Mouse (Mus musculus): ENCODE results near the gene Tmc3. TPM values are rescaled to one million over a fixed set of nuclear protein-coding genes. Genes with fewer than 3 reads are reported as not detected.

The Tmc3 gene
- polyA plus RNA-seq, 1 experiment from 2014 or later = 0.21 TPM

DNA sequence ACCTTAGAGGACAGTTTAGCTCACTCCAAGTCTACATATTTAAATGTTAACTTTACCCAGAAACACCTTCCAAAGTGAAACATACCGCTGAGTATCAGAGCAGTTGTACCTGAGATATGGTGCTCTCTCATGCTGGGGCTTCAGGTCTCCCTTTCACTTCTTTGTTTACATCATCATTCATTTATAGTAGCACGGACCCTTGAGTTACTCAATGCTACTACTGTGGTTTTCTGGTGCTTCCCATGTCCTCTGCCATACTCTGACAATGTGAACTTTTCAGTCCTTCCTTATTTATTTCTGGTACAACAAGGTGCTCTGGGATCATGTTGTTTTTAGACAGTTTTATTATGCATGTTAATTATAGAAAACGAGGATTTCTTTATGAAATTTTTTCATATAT is 25.2 kb upstream of the Tmc3 start:
- H3K27ac ChIP-seq (ENCODE audit: low read depth, low read length) = no peak overlapping the region
- H3K4me2 ChIP-seq = no peak overlapping the region
- no peaks in the 10 kb centered on the region for H3K27me3 ChIP-seq (ENCODE audit: control insufficient read depth, insufficient read depth, low read length)
- H3K9me3 ChIP-seq (replicated peaks; ENCODE audit: control insufficient read depth, low read length) = no peaks in the 10 kb centered on the region
- no peak overlapping the region for H3K4me3 ChIP-seq (ENCODE audit: low read depth, low read length)
- no peaks in the 10 kb centered on the region for H3K36me3 ChIP-seq (ENCODE audit: control insufficient read depth, insufficient read depth, low read length)
- ATAC-seq (replicated peaks; ENCODE audit: insufficient number of reproducible peaks, low FRiP score, low TSS enrichment) = no peak
- no peak overlapping the region for H3K9ac ChIP-seq (ENCODE audit: low read depth, low read length)
- no peaks in the 10 kb centered on the region for H3K4me1 ChIP-seq (ENCODE audit: control insufficient read depth, insufficient read depth, low read length)
- 75% methylated on average over 3 of the region's 3 CpGs for WGBS (ENCODE audit: insufficient replicate concordance)

DNA sequence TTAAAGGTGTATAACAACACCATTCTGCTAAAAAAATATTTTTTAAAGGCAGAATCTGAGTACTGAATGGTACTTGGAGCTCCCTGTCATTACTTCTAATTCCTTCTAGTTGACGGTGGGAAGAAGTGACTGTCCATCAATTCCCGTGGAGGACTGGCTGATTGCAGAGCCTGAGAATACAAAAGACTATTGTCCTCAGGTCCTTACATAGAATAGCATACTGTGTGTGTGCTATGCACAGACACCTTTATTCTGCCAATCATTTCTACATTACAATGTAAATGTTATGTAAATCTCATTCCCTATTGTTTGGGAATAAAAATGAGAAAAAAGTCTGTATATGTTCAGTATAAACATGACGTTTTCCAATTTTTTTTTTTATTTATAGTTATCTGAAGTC is 22.9 kb upstream of the Tmc3 start:
- H3K27me3 ChIP-seq (ENCODE audit: control insufficient read depth, insufficient read depth, low read length) = no peaks in the 10 kb centered on the region
- H3K9ac ChIP-seq (ENCODE audit: low read depth, low read length) = no peak overlapping the region
- no peaks in the 10 kb centered on the region for H3K4me1 ChIP-seq (ENCODE audit: control insufficient read depth, insufficient read depth, low read length)
- no peak overlapping the region for H3K4me2 ChIP-seq
- H3K27ac ChIP-seq (ENCODE audit: low read depth, low read length) = no peak overlapping the region
- H3K4me3 ChIP-seq (ENCODE audit: low read depth, low read length) = no peak overlapping the region
- H3K9me3 ChIP-seq (replicated peaks; ENCODE audit: control insufficient read depth, low read length) = no peaks in the 10 kb centered on the region
- ATAC-seq (replicated peaks; ENCODE audit: insufficient number of reproducible peaks, low FRiP score, low TSS enrichment) = no peak
- 58% methylated on average over 3 of the region's 3 CpGs for WGBS (ENCODE audit: insufficient replicate concordance)
- no peaks in the 10 kb centered on the region for H3K36me3 ChIP-seq (ENCODE audit: control insufficient read depth, insufficient read depth, low read length)

DNA sequence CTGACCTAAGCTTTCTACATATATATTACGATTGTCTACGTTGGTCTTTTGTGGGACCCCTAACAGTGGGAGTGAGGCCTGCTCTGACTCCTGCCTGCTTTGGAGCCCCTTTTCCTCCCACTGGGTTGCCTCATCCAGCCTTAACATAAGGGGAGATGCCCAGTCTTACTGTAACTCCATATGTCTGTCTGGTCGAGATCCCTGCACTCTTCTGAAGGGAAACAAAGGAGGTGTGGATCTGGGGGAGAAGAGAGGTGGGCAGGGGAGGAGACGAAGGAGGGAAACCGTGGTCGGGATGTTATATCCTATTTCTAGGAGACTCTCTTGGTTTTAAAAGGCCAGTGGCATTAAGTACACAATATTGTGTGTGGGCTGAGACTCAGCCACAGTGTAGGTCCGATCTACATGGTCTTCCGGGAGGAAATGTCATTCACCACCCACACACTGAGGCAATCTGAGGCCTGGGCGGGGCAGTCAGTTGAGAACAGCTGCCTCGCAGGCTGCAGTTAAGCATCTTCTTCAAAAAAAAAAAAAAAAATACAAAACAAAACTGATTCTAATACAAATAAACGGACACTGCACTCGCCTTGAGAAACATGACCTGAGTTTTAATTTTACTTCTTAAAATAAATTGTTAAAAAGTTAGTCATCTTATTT is 20.0 kb upstream of the Tmc3 start:
- Histone ChIP-seq H3K27ac (ENCODE audit: low read depth, low read length) (no peak overlapping the region), H3K27me3 (ENCODE audit: control insufficient read depth, insufficient read depth, low read length) (no peaks in the 10 kb centered on the region), H3K4me1 (ENCODE audit: control insufficient read depth, insufficient read depth, low read length) (no peaks in the 10 kb centered on the region), H3K9ac (ENCODE audit: low read depth, low read length) (no peak overlapping the region), H3K36me3 (ENCODE audit: control insufficient read depth, insufficient read depth, low read length) (no peaks in the 10 kb centered on the region), H3K4me3 (ENCODE audit: low read depth, low read length) (no peak overlapping the region), H3K9me3 (replicated peaks; ENCODE audit: control insufficient read depth, low read length) (no peaks in the 10 kb centered on the region), H3K4me2 (no peak overlapping the region)
- 62% methylated on average over 12 of the region's 12 CpGs for whole genome bisulfite sequencing (ENCODE audit: insufficient replicate concordance)
- no peak for ATAC-seq (replicated peaks; ENCODE audit: insufficient number of reproducible peaks, low FRiP score, low TSS enrichment)

DNA sequence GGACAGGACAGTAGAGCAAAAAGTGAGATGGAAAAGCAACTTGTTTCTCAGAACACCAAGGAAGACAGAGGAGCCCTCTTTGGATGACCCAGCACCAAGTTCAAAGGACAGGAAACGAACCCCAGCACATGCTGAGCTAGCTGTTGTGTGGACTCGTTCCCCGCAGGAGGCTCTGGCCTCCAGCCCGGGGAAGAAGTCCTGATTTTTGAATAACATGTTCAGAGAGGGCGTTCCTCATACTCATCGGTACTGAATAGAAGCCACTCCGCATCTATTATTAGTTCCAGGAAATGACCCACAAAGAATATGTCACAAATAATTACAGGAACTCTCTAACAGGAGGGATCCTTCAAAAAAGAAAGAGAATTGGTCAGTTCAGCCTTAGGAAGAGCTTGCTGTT is 18.8 kb upstream of the Tmc3 start:
- H3K27me3 ChIP-seq (ENCODE audit: control insufficient read depth, insufficient read depth, low read length) = no peaks in the 10 kb centered on the region

DNA sequence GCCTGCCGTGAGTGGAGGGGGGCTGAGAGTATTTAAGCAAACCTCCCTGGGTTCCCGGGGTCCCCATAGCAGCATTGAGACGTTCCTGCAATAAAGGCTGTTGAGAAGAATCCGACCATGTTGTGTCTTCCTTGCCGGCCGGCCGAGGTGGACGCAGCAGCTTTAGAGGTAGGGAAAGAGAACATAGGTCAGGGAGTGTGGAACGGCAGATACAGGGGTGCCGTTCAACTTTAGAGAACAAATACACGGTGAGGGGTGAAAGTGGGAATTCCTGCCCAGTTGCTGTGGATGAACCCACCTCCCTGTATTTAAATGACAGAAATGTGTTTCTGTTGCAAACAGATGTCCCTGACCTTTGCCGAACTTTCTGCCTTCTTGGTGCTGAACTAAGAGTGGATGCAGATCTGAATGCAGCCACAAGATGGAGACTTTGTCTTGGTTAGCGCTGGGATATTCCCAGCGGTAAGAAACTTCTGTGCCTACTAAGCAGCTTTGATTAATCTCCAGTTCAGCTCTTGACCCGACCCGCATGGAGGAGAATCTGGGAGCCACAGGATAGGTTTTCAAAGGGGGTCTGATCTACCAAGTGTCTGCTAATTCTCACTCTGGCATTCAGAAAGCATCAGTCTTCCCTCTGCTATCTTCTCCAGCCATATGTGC is 16.8 kb upstream of the Tmc3 start:
- 48% methylated on average over 16 of the region's 16 CpGs for WGBS (ENCODE audit: insufficient replicate concordance)
- no peaks in the 10 kb centered on the region for H3K9me3 ChIP-seq (replicated peaks; ENCODE audit: control insufficient read depth, low read length)
- no peaks in the 10 kb centered on the region for H3K27me3 ChIP-seq (ENCODE audit: control insufficient read depth, insufficient read depth, low read length)
- no peak overlapping the region for H3K4me2 ChIP-seq
- no peak for ATAC-seq (replicated peaks; ENCODE audit: insufficient number of reproducible peaks, low FRiP score, low TSS enrichment)
- no peak overlapping the region for H3K9ac ChIP-seq (ENCODE audit: low read depth, low read length)
- no peaks in the 10 kb centered on the region for H3K36me3 ChIP-seq (ENCODE audit: control insufficient read depth, insufficient read depth, low read length)
- H3K4me3 ChIP-seq (ENCODE audit: low read depth, low read length) = no peak overlapping the region
- H3K4me1 ChIP-seq (ENCODE audit: control insufficient read depth, insufficient read depth, low read length) = no peaks in the 10 kb centered on the region
- no peak overlapping the region for H3K27ac ChIP-seq (ENCODE audit: low read depth, low read length)

More for the DNA sequence above, 18.8 kb upstream of the Tmc3 start:
- H3K9ac ChIP-seq (ENCODE audit: low read depth, low read length) = no peak overlapping the region
- 41% methylated on average over 7 of the region's 7 CpGs for WGBS (ENCODE audit: insufficient replicate concordance)
- no peak overlapping the region for H3K4me3 ChIP-seq (ENCODE audit: low read depth, low read length)
- H3K27ac ChIP-seq (ENCODE audit: low read depth, low read length) = no peak overlapping the region
- H3K9me3 ChIP-seq (replicated peaks; ENCODE audit: control insufficient read depth, low read length) = no peaks in the 10 kb centered on the region
- H3K4me1 ChIP-seq (ENCODE audit: control insufficient read depth, insufficient read depth, low read length) = no peaks in the 10 kb centered on the region
- H3K4me2 ChIP-seq = no peak overlapping the region
- H3K36me3 ChIP-seq (ENCODE audit: control insufficient read depth, insufficient read depth, low read length) = no peaks in the 10 kb centered on the region
- ATAC-seq (replicated peaks; ENCODE audit: insufficient number of reproducible peaks, low FRiP score, low TSS enrichment) = no peak

DNA sequence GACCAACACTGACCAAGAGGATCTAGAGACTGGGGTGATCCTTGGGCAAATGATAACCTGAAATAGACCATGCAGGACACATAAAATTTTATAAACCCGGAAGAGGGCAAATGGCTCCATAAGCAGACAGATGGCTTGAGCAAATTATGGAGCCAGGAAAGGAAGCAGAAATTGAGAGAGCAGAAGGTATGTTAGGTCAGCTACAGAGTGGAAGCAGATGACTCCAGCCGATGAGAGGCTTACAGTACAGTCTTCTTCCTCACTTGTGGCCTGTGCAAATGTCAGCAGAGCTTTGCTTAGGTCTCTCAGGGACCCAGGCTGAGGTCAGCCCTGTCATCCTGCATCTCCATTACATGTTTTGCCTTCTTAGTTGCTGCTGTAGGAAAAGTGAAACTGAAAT is 15.9 kb upstream of the Tmc3 start:
- no peaks in the 10 kb centered on the region for H3K9me3 ChIP-seq (replicated peaks; ENCODE audit: control insufficient read depth, low read length)
- no peak overlapping the region for H3K9ac ChIP-seq (ENCODE audit: low read depth, low read length)
- no peaks in the 10 kb centered on the region for H3K36me3 ChIP-seq (ENCODE audit: control insufficient read depth, insufficient read depth, low read length)
- no peak overlapping the region for H3K4me2 ChIP-seq
- 81% methylated on average over 2 of the region's 2 CpGs for WGBS (ENCODE audit: insufficient replicate concordance)
- H3K4me1 ChIP-seq (ENCODE audit: control insufficient read depth, insufficient read depth, low read length) = no peaks in the 10 kb centered on the region
- no peak overlapping the region for H3K27ac ChIP-seq (ENCODE audit: low read depth, low read length)
- no peaks in the 10 kb centered on the region for H3K27me3 ChIP-seq (ENCODE audit: control insufficient read depth, insufficient read depth, low read length)
- H3K4me3 ChIP-seq (ENCODE audit: low read depth, low read length) = no peak overlapping the region
- no peak for ATAC-seq (replicated peaks; ENCODE audit: insufficient number of reproducible peaks, low FRiP score, low TSS enrichment)

DNA sequence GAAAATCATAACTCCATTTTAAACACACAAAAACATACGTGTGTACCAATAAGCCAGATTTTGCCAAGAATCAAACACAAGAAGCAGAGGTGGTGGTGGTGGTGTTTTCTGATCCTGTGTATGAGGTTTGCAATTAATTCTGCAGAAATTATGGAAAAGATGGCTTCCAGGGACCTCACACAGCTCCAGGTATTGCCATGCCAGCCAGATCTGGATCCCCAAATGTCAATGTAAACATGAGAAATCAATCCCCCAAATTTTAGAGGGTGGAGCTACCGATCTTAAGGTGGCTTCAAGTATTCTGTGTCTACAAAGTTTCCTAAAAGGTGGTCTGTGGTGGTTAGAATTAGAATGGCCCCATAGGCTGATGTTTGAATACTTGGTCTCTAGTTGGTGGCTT is 15.3 kb upstream of the Tmc3 start:
- Histone ChIP-seq H3K4me1 (ENCODE audit: control insufficient read depth, insufficient read depth, low read length) (no peaks in the 10 kb centered on the region), H3K27me3 (ENCODE audit: control insufficient read depth, insufficient read depth, low read length) (no peaks in the 10 kb centered on the region), H3K27ac (ENCODE audit: low read depth, low read length) (no peak overlapping the region), H3K9me3 (replicated peaks; ENCODE audit: control insufficient read depth, low read length) (no peaks in the 10 kb centered on the region), H3K4me2 (no peak overlapping the region), H3K36me3 (ENCODE audit: control insufficient read depth, insufficient read depth, low read length) (no peaks in the 10 kb centered on the region), H3K4me3 (ENCODE audit: low read depth, low read length) (no peak overlapping the region), H3K9ac (ENCODE audit: low read depth, low read length) (no peak overlapping the region)
- no peak for ATAC-seq (replicated peaks; ENCODE audit: insufficient number of reproducible peaks, low FRiP score, low TSS enrichment)
- 74% methylated on average over 2 of the region's 2 CpGs for WGBS (ENCODE audit: insufficient replicate concordance)

DNA sequence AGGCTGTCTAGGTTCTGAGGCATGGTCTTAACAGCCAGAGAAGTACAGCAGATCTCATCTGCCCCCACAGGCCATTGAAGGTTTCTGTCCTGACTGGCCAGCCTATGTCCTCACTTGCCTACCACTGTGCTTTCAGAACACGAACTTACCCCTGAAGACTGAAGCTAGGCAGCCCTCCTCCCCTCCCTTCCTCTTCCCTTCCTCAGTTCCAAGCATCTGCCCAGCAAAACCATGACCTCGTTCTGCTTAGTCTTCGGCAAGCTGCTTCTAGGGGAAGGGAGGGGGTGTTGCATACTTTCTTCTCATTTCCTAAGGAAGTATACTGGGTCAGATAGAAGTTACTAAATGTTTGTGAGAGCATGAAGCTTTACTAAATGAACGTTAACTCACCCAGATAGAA is 13.7 kb upstream of the Tmc3 start:
- H3K4me3 ChIP-seq (ENCODE audit: low read depth, low read length) = no peak overlapping the region
- no peaks in the 10 kb centered on the region for H3K27me3 ChIP-seq (ENCODE audit: control insufficient read depth, insufficient read depth, low read length)
- H3K27ac ChIP-seq (ENCODE audit: low read depth, low read length) = no peak overlapping the region
- ATAC-seq (replicated peaks; ENCODE audit: insufficient number of reproducible peaks, low FRiP score, low TSS enrichment) = no peak
- no peaks in the 10 kb centered on the region for H3K4me1 ChIP-seq (ENCODE audit: control insufficient read depth, insufficient read depth, low read length)
- no peaks in the 10 kb centered on the region for H3K9me3 ChIP-seq (replicated peaks; ENCODE audit: control insufficient read depth, low read length)
- H3K9ac ChIP-seq (ENCODE audit: low read depth, low read length) = no peak overlapping the region
- WGBS (ENCODE audit: insufficient replicate concordance) = 39% methylated on average over 4 of the region's 4 CpGs
- no peaks in the 10 kb centered on the region for H3K36me3 ChIP-seq (ENCODE audit: control insufficient read depth, insufficient read depth, low read length)
- H3K4me2 ChIP-seq = no peak overlapping the region

DNA sequence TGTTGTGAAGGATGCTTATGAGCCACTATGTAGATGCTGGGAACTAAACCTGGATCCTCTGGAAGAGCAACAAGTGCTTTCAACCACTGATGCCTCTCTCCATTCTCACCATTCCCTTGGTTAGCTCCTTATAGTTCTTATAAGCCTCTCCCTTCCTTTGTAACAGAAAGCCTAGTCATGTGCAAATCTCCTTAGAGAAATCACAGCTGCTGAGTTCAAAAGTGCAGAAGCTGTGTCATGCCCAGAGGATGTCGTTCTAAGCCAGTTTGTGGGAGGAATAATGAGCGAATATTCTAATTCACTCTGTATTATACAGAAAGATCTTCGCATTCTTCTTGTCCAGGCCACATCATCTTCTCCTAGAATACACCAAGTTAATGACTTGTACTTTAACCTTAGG is 12.8 kb upstream of the Tmc3 start:
- Histone ChIP-seq H3K27me3 (ENCODE audit: control insufficient read depth, insufficient read depth, low read length) (no peaks in the 10 kb centered on the region), H3K4me3 (ENCODE audit: low read depth, low read length) (no peak overlapping the region), H3K9ac (ENCODE audit: low read depth, low read length) (no peak overlapping the region), H3K36me3 (ENCODE audit: control insufficient read depth, insufficient read depth, low read length) (no peaks in the 10 kb centered on the region), H3K9me3 (replicated peaks; ENCODE audit: control insufficient read depth, low read length) (no peaks in the 10 kb centered on the region), H3K27ac (ENCODE audit: low read depth, low read length) (no peak overlapping the region), H3K4me2 (no peak overlapping the region), H3K4me1 (ENCODE audit: control insufficient read depth, insufficient read depth, low read length) (no peaks in the 10 kb centered on the region)
- no peak for ATAC-seq (replicated peaks; ENCODE audit: insufficient number of reproducible peaks, low FRiP score, low TSS enrichment)
- WGBS (ENCODE audit: insufficient replicate concordance) = 67% methylated on average over 3 of the region's 3 CpGs

Data from heart, embryonic 11.5 days (tissue).